Mouse (Mus musculus): ENCODE measurements at regions not wholly inside any gene's neighbourhood (a gene's known extent, or its start where the extent isn't known, plus 50 kb on each side); places are given as distances from the start of the nearest gene placed in this dataset.
"Not testable (repeated sequence)": the region's sequence is repeated elsewhere in the genome, so short reads cannot be mapped to it uniquely, and the experiment has no call there.

DNA sequence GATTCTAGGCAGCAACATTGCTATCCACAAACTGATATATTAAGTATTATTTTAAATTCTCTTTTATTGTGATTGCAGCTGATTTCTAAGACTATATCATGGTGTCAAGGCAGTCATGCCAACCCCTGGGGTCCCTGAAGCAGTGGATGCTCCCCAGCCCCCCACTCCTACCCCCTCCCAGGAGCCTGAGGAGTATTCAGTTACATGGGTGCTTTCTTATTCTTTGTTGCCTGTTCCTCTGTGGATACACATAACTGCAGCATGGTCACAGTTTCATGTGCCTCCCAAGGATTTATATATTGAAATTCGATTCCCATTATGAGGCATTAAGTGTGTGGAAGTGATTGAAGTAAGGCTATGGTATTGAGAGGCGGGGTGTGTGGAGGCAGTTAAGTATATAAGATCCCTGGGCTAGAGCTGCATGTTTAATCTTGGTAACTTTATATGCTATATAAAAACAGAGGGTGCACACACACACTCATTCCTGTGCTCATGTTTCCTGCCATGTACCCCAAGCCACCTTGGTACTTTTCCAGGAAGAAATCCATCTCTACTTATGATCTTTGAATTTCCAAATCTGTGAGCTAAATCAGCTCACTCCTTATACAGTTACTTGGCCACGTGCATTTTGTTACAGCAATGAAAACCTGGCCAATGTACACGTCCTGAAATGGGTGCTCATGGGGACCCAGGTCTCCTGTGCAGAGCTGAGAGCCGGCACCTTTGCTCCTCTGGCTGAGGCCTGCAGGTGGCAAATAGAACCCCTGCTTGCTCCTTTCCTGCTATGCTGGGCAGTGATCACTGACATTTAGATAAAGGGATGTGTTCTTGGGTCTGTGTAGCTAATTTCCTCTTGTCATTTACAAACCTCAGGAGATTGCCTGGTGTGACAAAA is 259.0 kb downstream of the Nek10 start:
- peak in 1 of 2 experiments; percentile 17 for DNase-seq (ENCODE audit: low spot score in 2 of 2)

DNA sequence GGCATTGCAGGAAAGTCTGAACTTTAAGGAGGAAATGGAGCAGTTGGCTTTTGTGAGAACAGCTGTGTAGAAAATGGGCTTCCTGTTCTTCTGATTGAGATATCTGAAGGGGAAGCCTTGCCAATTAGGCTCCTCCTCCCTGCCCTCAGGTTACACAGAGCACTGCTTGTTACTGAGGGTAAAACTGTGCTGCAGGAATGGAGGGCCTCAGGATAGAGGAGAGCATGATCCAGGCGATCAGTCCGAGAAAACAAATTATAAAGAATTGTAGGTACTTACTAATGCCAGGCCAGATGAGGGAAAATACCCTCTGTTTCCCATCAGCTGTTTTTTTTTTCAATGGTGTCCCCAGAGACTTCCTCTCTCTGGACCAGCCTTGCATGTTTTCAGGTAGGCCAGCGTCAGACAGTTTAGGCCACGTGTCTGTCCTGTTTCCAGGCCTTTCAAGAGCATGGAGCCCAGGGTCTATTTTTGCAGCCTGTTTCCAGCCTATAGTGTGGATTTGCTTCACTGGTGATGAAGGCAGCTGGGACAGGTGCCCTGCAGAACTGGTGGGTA is 259.7 kb downstream of the Nek10 start:
- DNase-seq (ENCODE audit: low spot score in 2 of 2) = peak; percentile 12 to 40

DNA sequence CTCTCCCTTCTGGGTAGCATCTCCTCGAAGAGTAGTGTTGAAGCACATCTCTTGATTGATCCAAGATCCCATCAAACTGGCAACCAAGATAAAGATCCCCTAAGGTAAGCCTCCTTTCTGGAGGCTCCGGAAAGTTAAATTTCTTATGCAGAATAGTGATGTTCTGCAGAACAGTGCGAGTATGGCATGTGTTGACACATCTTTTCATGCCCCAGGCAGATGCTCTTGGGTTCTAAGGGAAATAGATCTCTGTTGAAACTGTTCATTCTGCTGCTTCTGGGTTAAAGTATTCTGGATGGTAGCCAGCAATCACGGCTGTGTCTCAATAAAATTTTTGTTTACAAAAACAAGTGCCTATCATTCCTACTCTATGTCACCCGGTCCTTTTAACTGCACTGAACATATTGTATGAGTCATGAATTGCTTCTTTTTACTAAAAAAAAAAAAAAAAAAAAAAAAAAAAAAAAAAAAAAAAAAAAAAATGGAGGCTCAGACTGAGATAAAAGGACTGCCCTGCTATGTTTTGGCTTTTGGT is 261.8 kb downstream of the Nek10 start:
- no peak for DNase-seq (ENCODE audit: low spot score in 2 of 2)

DNA sequence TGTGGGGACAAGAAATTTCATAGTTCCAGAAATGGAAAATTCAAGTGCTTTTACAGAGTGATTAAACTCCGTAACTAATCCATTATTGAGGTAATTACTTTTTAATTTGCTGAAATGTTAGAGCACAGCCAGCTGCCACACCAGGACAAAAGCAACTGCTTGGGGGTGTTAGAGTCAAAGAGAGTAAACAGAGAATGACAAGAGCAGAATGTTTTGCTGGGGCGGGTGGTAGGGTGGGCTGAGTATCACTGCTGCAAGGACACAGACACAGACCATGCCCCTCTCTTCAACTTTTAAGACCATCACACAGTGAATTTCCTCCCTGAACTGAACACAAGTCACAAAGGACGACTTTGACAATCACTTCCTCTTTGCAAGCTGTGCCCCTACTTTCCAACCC is 272.7 kb downstream of the Nek10 start:
- no peak for DNase-seq (ENCODE audit: low spot score in 2 of 2)

DNA sequence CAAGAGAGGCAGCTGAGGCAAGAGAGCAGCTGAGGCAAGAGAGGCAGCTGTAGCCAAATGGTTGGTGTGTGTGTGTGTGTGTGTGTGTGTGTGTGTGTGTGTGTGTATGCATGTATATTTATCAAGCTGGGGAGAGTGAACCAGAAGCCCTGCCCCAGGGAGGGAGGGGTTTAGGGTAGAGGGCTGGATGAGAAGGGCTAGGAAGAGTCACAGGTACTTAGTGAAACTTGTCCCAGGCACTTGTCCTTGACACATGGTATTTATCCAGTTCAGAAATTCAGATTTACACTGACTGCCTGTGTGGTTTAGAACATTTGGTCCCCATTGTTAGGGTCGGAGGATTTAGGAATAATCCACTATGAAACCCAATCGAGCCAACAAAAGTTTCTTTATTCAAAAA is 279.7 kb downstream of the Nek10 start:
- peak in 1 of 2 experiments; percentile 13 for DNase-seq (ENCODE audit: low spot score in 2 of 2)

DNA sequence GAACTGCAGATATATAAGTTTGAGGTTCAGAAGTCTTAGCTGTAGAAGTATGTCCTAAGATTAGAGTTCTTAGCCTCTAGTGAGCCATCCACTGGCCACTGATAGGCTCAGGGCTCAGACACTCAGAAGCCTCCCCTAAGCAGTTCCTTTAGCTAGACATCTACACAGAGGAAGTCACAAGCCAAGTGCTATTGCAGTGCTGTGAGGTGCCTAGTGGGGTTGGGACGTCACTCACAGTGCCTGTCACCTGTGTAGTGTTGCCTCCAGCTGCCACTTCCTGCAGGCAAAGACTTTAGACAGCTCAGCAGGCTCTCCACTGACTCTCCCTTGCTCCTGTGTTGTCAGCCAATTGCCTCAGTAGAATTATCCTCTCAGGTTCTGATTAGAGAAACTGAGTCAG is 280.6 kb downstream of the Nek10 start:
- DNase-seq (ENCODE audit: low spot score in 2 of 2) = peak; percentile 71 to 77

DNA sequence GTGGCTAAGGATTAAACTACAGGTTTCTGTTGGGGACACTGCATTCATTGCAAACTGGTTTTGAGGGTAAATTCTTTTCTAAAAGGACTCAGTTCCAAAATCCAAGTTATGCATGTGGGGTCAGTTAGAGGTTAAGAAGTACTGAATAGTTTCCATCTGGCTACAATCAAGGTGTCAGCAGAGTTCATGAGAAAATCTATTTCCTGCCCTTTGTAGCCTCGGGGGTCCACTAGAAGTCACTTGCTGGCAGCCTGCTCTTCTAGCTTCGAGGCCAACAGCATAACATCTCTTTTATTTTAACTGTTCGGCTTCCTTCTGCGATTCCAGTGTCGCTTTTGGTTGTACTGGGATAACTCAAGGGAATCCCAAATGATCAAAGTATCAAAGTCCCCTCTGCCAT is 283.8 kb downstream of the Nek10 start:
- no peak for DNase-seq (ENCODE audit: low spot score in 2 of 2)

DNA sequence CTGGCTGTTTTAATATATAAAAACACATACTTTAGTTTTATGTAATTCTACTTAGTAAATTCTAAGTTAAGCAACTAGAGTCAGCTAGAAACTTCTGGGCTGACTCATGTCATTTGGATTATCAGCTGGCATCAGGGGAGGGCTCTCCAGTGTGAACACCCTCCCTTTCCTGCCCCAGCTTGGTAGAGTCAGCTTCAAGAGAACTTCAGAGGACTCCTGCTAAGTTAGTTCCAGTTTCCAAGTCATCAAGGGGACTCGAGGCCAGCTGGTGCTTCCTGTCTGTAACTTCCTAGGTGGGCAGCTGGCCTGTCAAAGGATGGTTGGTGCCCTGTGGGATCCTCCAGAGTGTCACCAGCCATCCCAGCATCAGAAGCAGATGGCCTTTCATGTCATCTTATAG is 293.6 kb downstream of the Nek10 start:
- DNase-seq (ENCODE audit: low spot score in 2 of 2) = no peak

DNA sequence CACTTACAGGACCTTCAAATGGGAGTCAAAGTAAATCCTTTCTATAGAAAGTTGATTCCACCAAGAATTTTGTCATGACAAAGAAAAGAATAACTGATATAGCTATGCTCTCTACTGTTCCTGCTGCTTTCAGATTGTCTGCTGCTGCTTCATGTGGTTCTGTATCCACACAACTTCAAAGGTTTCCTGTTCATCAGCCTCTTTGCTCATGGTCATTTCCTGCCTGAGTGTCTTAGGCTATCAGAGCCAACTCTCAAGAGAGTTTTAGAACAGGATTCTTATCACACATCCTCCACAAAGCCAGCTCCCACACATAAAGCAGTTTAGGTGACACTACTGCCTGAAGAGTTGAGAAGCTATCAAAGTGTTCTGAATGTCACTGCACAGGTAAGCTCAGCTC is 296.7 kb downstream of the Nek10 start:
- no peak for DNase-seq (ENCODE audit: low spot score in 2 of 2)

DNA sequence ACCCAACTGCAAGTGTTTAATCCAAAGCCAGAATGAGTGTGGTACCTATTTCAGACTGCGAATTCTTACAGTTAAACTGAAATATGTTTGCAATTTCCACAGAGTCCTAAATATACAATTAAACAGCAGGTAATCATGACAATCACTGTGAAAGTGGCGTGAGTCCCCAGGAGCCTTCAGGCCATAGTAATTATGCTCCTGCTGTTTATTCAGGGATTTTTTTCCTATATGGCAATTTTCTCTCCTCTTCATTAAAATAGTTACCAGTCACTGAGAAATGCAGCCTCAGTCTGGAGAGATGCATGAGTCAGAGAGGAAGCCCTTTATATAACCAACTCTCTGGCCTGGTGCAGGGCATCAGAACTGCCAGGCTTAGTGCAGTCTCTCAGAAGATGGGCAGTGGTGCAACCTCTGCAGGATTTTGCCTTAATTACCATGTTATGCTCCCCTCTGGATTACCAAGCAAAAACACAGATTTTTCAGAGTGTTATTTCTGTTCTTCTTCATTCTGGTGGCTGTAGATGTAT is 304.6 kb downstream of the Nek10 start:
- no peak for DNase-seq (ENCODE audit: low spot score in 2 of 2)

DNA sequence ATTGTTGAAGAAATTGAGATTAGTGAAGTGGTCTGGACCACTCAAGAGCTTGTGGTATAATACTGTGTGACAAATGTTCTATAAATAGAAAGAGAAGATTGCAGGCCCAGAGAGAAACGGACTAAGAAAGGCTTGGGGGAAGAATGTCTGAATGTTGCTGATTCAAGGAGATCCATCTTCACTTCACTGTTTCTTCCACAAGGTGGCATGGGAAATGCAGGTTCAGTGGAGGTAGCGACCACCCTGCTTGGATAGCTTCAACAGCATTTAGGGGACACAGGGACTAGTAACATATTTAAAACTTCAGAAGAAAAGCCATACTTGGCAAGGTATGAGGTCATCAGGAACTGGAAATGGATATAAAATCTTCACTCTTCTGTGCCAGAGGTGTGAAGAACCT is 316.5 kb downstream of the Nek10 start:
- DNase-seq (ENCODE audit: low spot score in 2 of 2) = peak in 1 of 2 experiments; percentile 20

DNA sequence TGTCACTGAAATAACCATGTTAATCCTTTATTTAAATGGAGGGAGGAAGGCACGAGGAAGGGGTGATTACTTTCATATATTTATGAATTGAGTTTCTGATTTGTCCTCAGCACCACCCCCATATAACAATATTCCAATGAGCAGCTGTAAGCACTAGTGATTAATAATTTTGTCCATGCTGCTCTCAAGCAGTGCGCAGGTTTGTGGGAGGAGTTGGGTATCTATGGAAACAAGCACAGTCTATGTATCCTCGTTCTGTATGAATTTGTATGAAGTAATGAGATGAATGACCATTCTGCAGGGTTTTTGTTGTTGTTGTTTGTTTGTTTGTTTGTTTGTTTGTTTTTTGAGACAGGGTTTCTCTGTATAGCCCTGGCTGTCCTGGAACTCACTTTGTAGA is 310.6 kb downstream of the Lrrc3b start:
- no peak for DNase-seq (ENCODE audit: low spot score in 2 of 2)

DNA sequence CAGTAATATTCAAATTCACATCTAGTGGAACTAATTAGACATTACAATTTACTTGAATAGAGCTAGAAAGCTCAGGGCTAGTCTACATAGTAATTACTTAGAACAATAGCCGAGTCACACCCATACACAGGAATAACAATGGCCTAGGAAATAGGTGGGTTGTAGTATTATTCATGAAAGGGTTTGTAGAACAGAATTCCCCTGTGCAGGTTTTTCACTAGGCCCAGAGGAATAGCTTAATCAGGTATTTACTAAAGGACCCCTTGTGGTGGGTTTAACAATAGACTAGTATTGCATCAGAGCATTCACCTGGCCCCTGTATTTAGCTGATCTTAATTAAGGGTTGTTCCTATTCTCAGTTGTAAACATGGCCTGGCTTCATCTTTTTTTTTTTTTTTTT is 297.9 kb downstream of the Lrrc3b start:
- DNase-seq (ENCODE audit: low spot score in 2 of 2) = not testable (repeated sequence)

DNA sequence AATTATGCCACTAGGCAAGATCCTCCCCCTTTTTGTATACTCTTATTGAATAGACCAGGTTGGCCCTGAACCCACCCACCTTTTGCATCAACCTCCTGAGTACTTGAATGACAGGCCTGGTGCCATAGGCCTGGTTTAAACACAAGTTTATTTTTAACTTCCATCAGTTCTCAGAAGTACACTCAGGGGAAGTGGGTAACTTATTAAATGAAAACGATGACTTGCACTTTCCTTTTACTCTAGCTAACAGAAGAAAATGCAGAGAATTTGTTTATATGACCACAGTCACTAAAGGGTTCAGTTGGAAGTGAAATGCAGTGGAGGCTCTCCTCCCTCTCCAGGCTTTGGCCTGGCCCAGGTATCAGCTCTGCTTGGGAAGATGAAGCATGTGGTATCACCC is 295.9 kb downstream of the Lrrc3b start:
- no peak for DNase-seq (ENCODE audit: low spot score in 2 of 2)

DNA sequence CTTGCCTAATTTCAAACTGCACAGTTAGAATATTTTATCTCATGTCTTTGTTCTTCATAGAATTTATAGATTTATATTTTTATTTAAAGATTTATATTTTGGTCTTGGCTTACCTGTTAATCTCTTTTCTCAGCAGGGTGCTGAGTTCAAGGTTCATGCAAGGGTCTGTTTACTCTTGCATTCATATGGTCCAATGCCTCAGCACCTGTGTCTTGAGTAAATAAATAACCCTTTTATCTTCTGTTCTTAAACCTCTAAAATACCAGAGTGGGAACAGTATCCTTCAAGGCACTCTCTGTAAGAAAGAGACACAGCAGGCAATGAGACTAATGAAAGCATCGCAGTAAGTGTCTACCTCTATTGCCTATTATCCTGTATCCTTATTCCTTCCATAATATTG is 290.3 kb downstream of the Lrrc3b start:
- no peak for DNase-seq (ENCODE audit: low spot score in 2 of 2)
